Mouse (Mus musculus) heart, adult 2 months (tissue): ENCODE measurements around the gene Ccnb1ip1.

Experiments
- CTCF ChIP-seq: fragments of 200-600 bp; IDR thresholded peaks from 2 replicates; pipeline ENCODE4 v1.8.1; 2022; ENCODE audit warnings: antibody characterized with exemption, mild to moderate bottlenecking, moderate library complexity
- POLR2A ChIP-seq: fragments of 200-500 bp; IDR thresholded peaks from 2 replicates; pipeline ENCODE4 v1.6.1; 2011; ENCODE audit warnings: mild to moderate bottlenecking, low read depth, low read length, control low read depth; ENCODE audit not compliant: insufficient read depth

DNA sequence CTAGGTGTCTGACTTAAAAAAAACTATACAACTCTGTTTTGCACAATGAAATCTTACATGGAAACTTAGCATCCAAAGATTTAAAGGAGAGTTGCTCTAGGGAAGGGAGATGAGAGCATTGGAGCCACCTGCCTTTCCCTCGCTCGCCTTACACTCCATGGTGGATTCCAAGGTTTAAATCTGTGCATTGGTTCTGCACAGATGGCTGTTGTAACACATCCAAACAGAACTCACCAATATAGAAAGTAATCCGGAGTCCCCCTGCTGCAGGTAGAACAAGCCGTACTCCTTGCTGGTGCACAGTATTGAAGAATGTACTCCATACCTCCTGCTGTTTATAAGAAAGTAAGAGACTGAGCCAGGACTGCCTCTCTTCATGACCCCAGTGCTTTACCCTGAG lies 19.0 kb upstream of the Ccnb1ip1 start:
- TF ChIP-seq CTCF: no peak
- TF ChIP-seq POLR2A: no peak
